Mouse (Mus musculus) frontal cortex, postnatal 36 days (tissue): Measurements from ENCODE around the gene Ddn.

Experiments used
- DNase-seq, 2 experiments: peaks; one replicate each; pipeline ENCODE4 v3.0.0; 2022; ENCODE audit warnings: low spot score in 2 of 2

Ddn gene

GRCm38 (mm10) chr15:98809390-98809789, at the start of gene Ddn:
Ddn (minus strand) TSS chr15:98809490.
- no peak for DNase-seq

GRCm38 (mm10) chr15:98854214-98854613, 44.9 kb upstream of the Ddn start:
- DNase-seq, result no peak

GRCm38 (mm10) chr15:98853161-98853937, 44.1 kb upstream of the Ddn start:
- DNase-seq, result no peak

- DNase-seq, result no peak
Observed at GRCm38 (mm10) chr15:98852733-98853132, 43.4 kb upstream of the Ddn start.

- DNase-seq, result no peak
Observed at GRCm38 (mm10) chr15:98852071-98852470, 42.8 kb upstream of the Ddn start.

GRCm38 (mm10) chr15:98851229-98851818, 42.0 kb upstream of the Ddn start:
- no peak for DNase-seq

GRCm38 (mm10) chr15:98850668-98851067, 41.4 kb upstream of the Ddn start:
- no peak for DNase-seq

GRCm38 (mm10) chr15:98849956-98850600, 40.8 kb upstream of the Ddn start:
- no peak for DNase-seq

GRCm38 (mm10) chr15:98849165-98849564, 39.9 kb upstream of the Ddn start:
- no peak for DNase-seq

GRCm38 (mm10) chr15:98846140-98846539, 36.9 kb upstream of the Ddn start:
- no peak for DNase-seq

GRCm38 (mm10) chr15:98845149-98845548, 35.9 kb upstream of the Ddn start:
- no peak for DNase-seq

GRCm38 (mm10) chr15:98843595-98844223, 34.4 kb upstream of the Ddn start:
- no peak for DNase-seq

GRCm38 (mm10) chr15:98839671-98840585, 30.6 kb upstream of the Ddn start:
- no peak for DNase-seq

GRCm38 (mm10) chr15:98839161-98839560, 29.9 kb upstream of the Ddn start:
- no peak for DNase-seq

- no peak for DNase-seq
Observed at GRCm38 (mm10) chr15:98837743-98838103, 28.4 kb upstream of the Ddn start.

GRCm38 (mm10) chr15:98837006-98837742, 27.9 kb upstream of the Ddn start:
- no peak for DNase-seq

GRCm38 (mm10) chr15:98835291-98835690, 26.0 kb upstream of the Ddn start:
- no peak for DNase-seq

- DNase-seq, result no peak
Observed at GRCm38 (mm10) chr15:98834059-98834458, 24.8 kb upstream of the Ddn start.

- no peak for DNase-seq
Observed at GRCm38 (mm10) chr15:98833281-98833680, 24.0 kb upstream of the Ddn start.

GRCm38 (mm10) chr15:98832161-98833058, 23.1 kb upstream of the Ddn start:
- DNase-seq, result no peak
